10 mouse cellular contexts compared by ENCODE assay signal in genomic region chrX:95738253-95738652, GRCm38 (mm10). TPM values are rescaled to one million over a fixed set of nuclear protein-coding genes. Genes with fewer than 3 reads are reported as not detected.
A peak's percentile ranks its signal among the peaks of the same experiment; 100 is the strongest.
DNase-seq lines count a peak whose midpoint lies in the region; ATAC-seq and TF ChIP-seq lines count a peak whose summit lies in the region.
"Had no signal": no experiment of that assay in that cellular context is flagged by ENCODE, and none has a peak within 500 bp of the region (broad histone marks: within the 10 kb centered on the region; RNA-seq: fewer than 3 reads in every experiment).

No protein-coding gene starts in this region.

- no peak for ATAC-seq in intestine, postnatal 0 days
- no peak for ATAC-seq in intestine, embryonic 15.5 days
- ATAC-seq in stomach, postnatal 0 days (ENCODE audit: low FRiP score, low TSS enrichment), result no peak
- ATAC-seq in forebrain, embryonic 12.5 days (ENCODE audit: low FRiP score), result no peak

- H3K9me3 ChIP-seq in intestine, postnatal 0 days (ENCODE audit: control insufficient read depth), result no peaks in the 10 kb centered on the region
- H3K9me3 ChIP-seq in intestine, embryonic 15.5 days, result no peaks in the 10 kb centered on the region
- no peaks in the 10 kb centered on the region for H3K9me3 ChIP-seq in stomach, postnatal 0 days (ENCODE audit: control insufficient read depth, low read length)
- H3K9me3 ChIP-seq in forebrain, embryonic 12.5 days, result no peaks in the 10 kb centered on the region
- H3K9me3 ChIP-seq: liver, embryonic 13.5 days had no signal

- H3K4me2 ChIP-seq in intestine, postnatal 0 days (replicated peaks; ENCODE audit: low read depth), result no peak overlapping the region
- H3K4me2 ChIP-seq in intestine, embryonic 15.5 days (replicated peaks), result no peak overlapping the region
- no peak overlapping the region for H3K4me2 ChIP-seq in stomach, postnatal 0 days (replicated peaks; ENCODE audit: low read depth)
- H3K4me2 ChIP-seq in forebrain, embryonic 12.5 days, result no peak overlapping the region
- H3K4me2 ChIP-seq: liver, embryonic 13.5 days had no signal

- TF ChIP-seq CTCF in intestine, postnatal 0 days (IDR thresholded peaks at IDR 0.05; ENCODE audit: low read depth), result peak; percentile 50
- peak; percentile 59 for TF ChIP-seq CTCF in stomach, postnatal 0 days (IDR thresholded peaks at IDR 0.05; ENCODE audit: low read depth)

- H3K4me1 ChIP-seq in intestine, postnatal 0 days (replicated peaks; ENCODE audit: control insufficient read depth, insufficient read depth, low read length), result no peaks in the 10 kb centered on the region
- no peaks in the 10 kb centered on the region for H3K4me1 ChIP-seq in intestine, embryonic 15.5 days (replicated peaks)
- H3K4me1 ChIP-seq in stomach, postnatal 0 days (replicated peaks; ENCODE audit: control insufficient read depth, insufficient read depth), result no peaks in the 10 kb centered on the region
- no peaks in the 10 kb centered on the region for H3K4me1 ChIP-seq in forebrain, embryonic 12.5 days
- H3K4me1 ChIP-seq: liver, embryonic 13.5 days had no signal

- no peaks in the 10 kb centered on the region for H3K27me3 ChIP-seq in intestine, postnatal 0 days (replicated peaks; ENCODE audit: control insufficient read depth, insufficient read depth, low read length)
- H3K27me3 ChIP-seq in intestine, embryonic 15.5 days (replicated peaks), result no peaks in the 10 kb centered on the region
- no peaks in the 10 kb centered on the region for H3K27me3 ChIP-seq in stomach, postnatal 0 days (ENCODE audit: control insufficient read depth, insufficient read depth, low read length)
- no peaks in the 10 kb centered on the region for H3K27me3 ChIP-seq in forebrain, embryonic 12.5 days
- H3K27me3 ChIP-seq: liver, embryonic 13.5 days had no signal

- no peak overlapping the region for H3K27ac ChIP-seq in intestine, postnatal 0 days (ENCODE audit: low read depth, low read length)
- no peak overlapping the region for H3K27ac ChIP-seq in intestine, embryonic 15.5 days
- no peak overlapping the region for H3K27ac ChIP-seq in stomach, postnatal 0 days (replicated peaks)
- H3K27ac ChIP-seq in forebrain, embryonic 12.5 days, result no peak overlapping the region
- H3K27ac ChIP-seq: liver, embryonic 13.5 days had no signal

- WGBS in intestine, postnatal 0 days, result 38% methylated on average over 2 of the region's 2 CpGs
- 38% methylated on average over 2 of the region's 2 CpGs for WGBS in intestine, embryonic 15.5 days
- 38% methylated on average over 2 of the region's 2 CpGs for WGBS in stomach, postnatal 0 days
- 38% methylated on average over 2 of the region's 2 CpGs for WGBS in forebrain, embryonic 12.5 days

- peak; percentile 8 for DNase-seq in adrenal gland, postnatal 10 days
- DNase-seq in adrenal gland, adult 2 months, result no peak
- DNase-seq in testis, postnatal 10 days (ENCODE audit: low spot score), result peak; percentile 46
- no peak for DNase-seq in testis, postnatal 14 days (ENCODE audit: low spot score)
- DNase-seq in stomach, postnatal 0 days (ENCODE audit: low spot score), result no peak
- DNase-seq: liver, embryonic 13.5 days had no signal

- TF ChIP-seq EP300 in stomach, postnatal 0 days (optimal IDR thresholded peaks at IDR 0.05), result no peak

- H3K9ac ChIP-seq in intestine, postnatal 0 days (ENCODE audit: low read depth, low read length), result no peak overlapping the region
- H3K9ac ChIP-seq in intestine, embryonic 15.5 days, result no peak overlapping the region
- H3K9ac ChIP-seq in stomach, postnatal 0 days (ENCODE audit: low read length), result no peak overlapping the region
- H3K9ac ChIP-seq in forebrain, embryonic 12.5 days, result no peak overlapping the region
- H3K9ac ChIP-seq: liver, embryonic 13.5 days had no signal

- no peaks in the 10 kb centered on the region for H3K36me3 ChIP-seq in intestine, postnatal 0 days (ENCODE audit: control insufficient read depth, insufficient read depth)
- H3K36me3 ChIP-seq in intestine, embryonic 15.5 days, result no peaks in the 10 kb centered on the region
- no peaks in the 10 kb centered on the region for H3K36me3 ChIP-seq in stomach, postnatal 0 days (ENCODE audit: control insufficient read depth, insufficient read depth, low read length)
- H3K36me3 ChIP-seq in forebrain, embryonic 12.5 days (replicated peaks), result no peaks in the 10 kb centered on the region
- H3K36me3 ChIP-seq: liver, embryonic 13.5 days had no signal

- H3K4me3 ChIP-seq in intestine, postnatal 0 days (ENCODE audit: low read depth, low read length), result no peak overlapping the region
- no peak overlapping the region for H3K4me3 ChIP-seq in intestine, embryonic 15.5 days (replicated peaks)
- no peak overlapping the region for H3K4me3 ChIP-seq in stomach, postnatal 0 days (ENCODE audit: low read depth, low read length)
- H3K4me3 ChIP-seq in forebrain, embryonic 12.5 days (replicated peaks), result no peak overlapping the region
- H3K4me3 ChIP-seq: erythroblast, embryonic 14.5 days; liver, embryonic 13.5 days had no signal

RNA-seq across cellular contexts. Expression of gene Zc3h12b, which starts 26.8 kb away (rescaled TPM):
- 1 to 10 TPM; 2.7 to 4.2 TPM for total RNA-seq in adrenal gland, postnatal 10 days (2021)
- total RNA-seq in adrenal gland, adult 2 months (2021), result 1 to 10 TPM; 3.1 to 4.5 TPM
- 0.75 and 1.3 TPM in 2 replicates for polyA plus RNA-seq in adrenal gland, adult 2 months (2012; rRNA removed)
- 0.67 and 0.74 TPM in 2 replicates for polyA plus RNA-seq in intestine, postnatal 0 days (2015; fragmentation: Nextera tagmentation; extraction: Ambion mirVana)
- 2.1 and 2.5 TPM in 2 replicates for polyA plus RNA-seq in intestine, embryonic 15.5 days (2015; fragmentation: Nextera tagmentation; extraction: Ambion mirVana)
- polyA plus RNA-seq in stomach, postnatal 0 days (2015; fragmentation: Nextera tagmentation; extraction: Ambion mirVana), result 0.74 and 0.85 TPM in 2 replicates
- 3.4 and 3.5 TPM in 2 replicates for polyA plus RNA-seq in forebrain, embryonic 12.5 days (2016; fragmentation: Nextera tagmentation; extraction: Ambion mirVana)
- polyA plus RNA-seq: erythroblast, embryonic 14.5 days had no signal

Comparison
In these comparisons a context has a peak if more than half of its experiments do, and no peak if none do; other contexts are left out.
1. DNase-seq: peak in adrenal gland, postnatal 10 days (single experiment) and testis, postnatal 10 days (single experiment); none in adrenal gland, adult 2 months (single experiment), testis, postnatal 14 days (single experiment) and stomach, postnatal 0 days (single experiment).